Mouse (Mus musculus) intestine, postnatal 0 days (tissue): ENCODE measurements around the gene Lmbr1. TPM values are rescaled to one million over a fixed set of nuclear protein-coding genes. Genes with fewer than 3 reads are reported as not detected.

ENCODE experiments used
- ATAC-seq: fragments of 200-750 bp; cut with Nextera tagmentation; 2 replicates; pipeline ENCODE4 v1.8.0; 2017; ENCODE audit warnings: mild to moderate bottlenecking, moderate TSS enrichment, moderate library complexity
- H3K27ac ChIP-seq: fragments of 300-500 bp; sonication (generic); 2 replicates; pipeline ENCODE4 v1.5.1; 2014; ENCODE audit warnings: mild to moderate bottlenecking, low read depth, low read length, moderate library complexity
- H3K27me3 ChIP-seq: fragments of 300-500 bp; sonication (generic); replicated peaks from 2 replicates; pipeline ENCODE4 v1.6.1; 2014; ENCODE audit warnings: low read length, mixed read lengths; ENCODE audit not compliant: control insufficient read depth, insufficient read depth
- H3K36me3 ChIP-seq: fragments of 300-500 bp; sonication (generic); 2 replicates; pipeline ENCODE4 v1.6.1; 2014; ENCODE audit warnings: mild to moderate bottlenecking, moderate library complexity; ENCODE audit not compliant: control insufficient read depth, insufficient read depth
- H3K4me1 ChIP-seq: fragments of 300-500 bp; sonication (generic); replicated peaks from 2 replicates; pipeline ENCODE4 v1.6.1; 2014; ENCODE audit warnings: antibody characterized with exemption, low read length, mixed read lengths; ENCODE audit not compliant: control insufficient read depth, insufficient read depth
- H3K4me2 ChIP-seq: fragments of 300-500 bp; sonication (generic); replicated peaks from 2 replicates; pipeline ENCODE4 v1.6.1; 2014; ENCODE audit warnings: low read depth, mild to moderate bottlenecking, moderate library complexity
- H3K4me3 ChIP-seq: fragments of 300-500 bp; sonication (generic); 2 replicates; pipeline ENCODE4 v1.5.1; 2014; ENCODE audit warnings: low read depth, low read length
- H3K9ac ChIP-seq: fragments of 300-500 bp; sonication (generic); 2 replicates; pipeline ENCODE4 v1.6.1; 2014; ENCODE audit warnings: mild to moderate bottlenecking, low read depth, low read length
- H3K9me3 ChIP-seq: fragments of 300-500 bp; sonication (generic); 2 replicates; pipeline ENCODE4 v1.6.1; 2016; ENCODE audit warnings: mixed run types; ENCODE audit not compliant: control insufficient read depth
- CTCF ChIP-seq: sonication (generic); IDR thresholded peaks from 2 replicates; pipeline ENCODE4 v1.5.1; 2016; ENCODE audit warnings: low read depth, mild to moderate bottlenecking, control low read depth, antibody characterized with exemption, moderate library complexity
- WGBS: fragments of 180-500 bp; shearing (Covaris S2); extraction: QIAGEN DNeasy Blood & Tissue Kit; methylation state at CpG from one replicate; pipeline ENCODE4 v1.1.7; 2014; 5-methylcytosine and 5-hydroxymethylcytosine counted together
- polyA plus RNA-seq: library from polyadenylated mRNA; unstranded; fragments of >200 nt; fragmentation: Nextera tagmentation; extraction: Ambion mirVana; gene quantifications from 2 replicates; pipeline ENCODE4 v1.2.1, GENCODE M21; 2015

Lmbr1 gene
- polyA plus RNA-seq, 1 experiment from 2014 or later: 9.0 TPM

DNA sequence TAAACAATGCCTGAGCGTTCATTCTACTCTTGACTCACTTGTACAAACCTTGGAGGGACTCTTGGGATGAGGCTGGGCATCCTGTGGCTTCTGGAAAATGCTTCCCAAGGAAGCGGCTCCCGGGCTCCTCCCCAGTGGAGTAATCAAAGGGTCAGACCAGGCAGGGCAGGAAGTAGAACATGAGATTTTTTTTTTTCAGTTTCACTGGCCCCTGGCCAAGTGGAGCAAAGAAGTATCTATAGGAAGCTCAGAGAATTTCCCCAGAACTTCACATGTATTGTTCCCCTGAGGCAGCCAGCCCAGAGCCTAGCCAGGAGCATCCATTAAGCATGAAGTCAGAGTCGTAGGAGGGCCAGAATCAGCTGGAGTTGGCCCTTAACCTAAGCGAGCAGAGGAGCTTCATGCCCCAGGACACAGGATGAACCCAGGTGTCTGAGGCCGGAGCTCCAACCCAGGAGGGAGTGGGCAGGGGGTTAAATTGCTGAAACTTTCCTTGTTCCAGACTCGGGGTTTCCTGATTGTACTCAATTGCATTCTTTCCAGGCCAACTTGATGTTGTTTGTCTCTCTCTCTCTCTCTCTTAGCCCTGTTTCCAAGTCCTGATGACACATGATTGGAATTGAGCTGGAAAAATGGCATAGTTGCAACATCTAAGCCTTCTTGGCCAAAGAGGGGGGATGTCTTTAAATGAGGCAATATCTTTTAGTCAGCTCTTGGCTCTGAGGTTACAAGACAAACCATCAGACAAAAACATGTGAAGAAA, 10.2 kb upstream of the Lmbr1 start:
- Histone ChIP-seq H3K36me3 (no peaks in the 10 kb centered on the region), H3K9me3 (no peaks in the 10 kb centered on the region), H3K4me1 (no peaks in the 10 kb centered on the region), H3K27ac (peak overlapping the region; percentile 15; the same call in 1 of the 2 replicates), H3K4me3 (no peak overlapping the region), H3K4me2 (no peak overlapping the region), H3K27me3 (no peaks in the 10 kb centered on the region), H3K9ac (no peak overlapping the region)
- 27% methylated on average over 7 of the region's 7 CpGs for WGBS
- peak; percentile 50 for ATAC-seq
- 0 out of 2 replicates have a peak, but pooled peaks have one; percentile 2 for TF ChIP-seq CTCF

GRCm38 (mm10) chr5:29387591-29387990, 9.4 kb upstream of the Lmbr1 start:
- Histone ChIP-seq H3K36me3 (no peaks in the 10 kb centered on the region), H3K27me3 (no peaks in the 10 kb centered on the region), H3K9ac (no peak overlapping the region), H3K4me2 (no peak overlapping the region), H3K4me1 (no peaks in the 10 kb centered on the region), H3K27ac (no peak overlapping the region), H3K4me3 (no peak overlapping the region), H3K9me3 (no peaks in the 10 kb centered on the region)
- WGBS: 30% methylated on average over 1 of the region's 1 CpGs
- no peak for TF ChIP-seq CTCF
- ATAC-seq: no peak

DNA sequence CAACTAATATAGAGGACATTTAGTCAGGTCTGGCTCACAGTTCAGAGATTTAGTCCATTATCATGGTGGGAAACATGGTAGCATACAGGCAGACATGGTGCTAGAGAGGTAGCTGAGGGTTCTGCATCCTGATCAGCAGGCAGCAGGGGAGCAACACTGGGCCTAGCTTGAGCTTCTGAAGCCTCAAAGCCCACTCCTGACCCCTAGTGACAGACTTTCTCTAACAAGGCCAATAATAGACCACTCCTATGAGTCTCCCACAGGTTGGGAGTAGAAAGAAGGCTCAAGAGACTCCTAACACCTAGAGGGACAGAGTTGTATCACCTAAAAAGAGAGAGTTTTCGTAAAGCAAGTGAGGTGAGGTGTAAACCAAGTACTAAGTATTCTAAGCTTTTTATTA, 4.6 kb upstream of the Lmbr1 start:
- Histone ChIP-seq H3K4me3 (no peak overlapping the region), H3K27me3 (no peaks in the 10 kb centered on the region), H3K36me3 (no peaks in the 10 kb centered on the region), H3K27ac (no peak overlapping the region), H3K9ac (no peak overlapping the region), H3K4me1 (no peaks in the 10 kb centered on the region), H3K4me2 (no peak overlapping the region), H3K9me3 (no peaks in the 10 kb centered on the region)
- no peak for ATAC-seq
- 93% methylated on average over 1 of the region's 1 CpGs for WGBS
- peak; percentile 20; the same call in 1 of the 2 replicates for TF ChIP-seq CTCF

- Histone ChIP-seq H3K4me2 (no peak overlapping the region), H3K4me3 (no peak overlapping the region), H3K36me3 (no peaks in the 10 kb centered on the region), H3K27ac (no peak overlapping the region), H3K27me3 (no peaks in the 10 kb centered on the region), H3K9ac (no peak overlapping the region), H3K4me1 (0 out of 2 replicates have a peak, but pooled peaks cover 7% of the 10 kb centered on the region), H3K9me3 (no peaks in the 10 kb centered on the region)
- ATAC-seq: no peak
- WGBS: 69% methylated on average over 2 of the region's 2 CpGs
- no peak for TF ChIP-seq CTCF
Measured at GRCm38 (mm10) chr5:29380091-29380490, 1.9 kb upstream of the Lmbr1 start.

DNA sequence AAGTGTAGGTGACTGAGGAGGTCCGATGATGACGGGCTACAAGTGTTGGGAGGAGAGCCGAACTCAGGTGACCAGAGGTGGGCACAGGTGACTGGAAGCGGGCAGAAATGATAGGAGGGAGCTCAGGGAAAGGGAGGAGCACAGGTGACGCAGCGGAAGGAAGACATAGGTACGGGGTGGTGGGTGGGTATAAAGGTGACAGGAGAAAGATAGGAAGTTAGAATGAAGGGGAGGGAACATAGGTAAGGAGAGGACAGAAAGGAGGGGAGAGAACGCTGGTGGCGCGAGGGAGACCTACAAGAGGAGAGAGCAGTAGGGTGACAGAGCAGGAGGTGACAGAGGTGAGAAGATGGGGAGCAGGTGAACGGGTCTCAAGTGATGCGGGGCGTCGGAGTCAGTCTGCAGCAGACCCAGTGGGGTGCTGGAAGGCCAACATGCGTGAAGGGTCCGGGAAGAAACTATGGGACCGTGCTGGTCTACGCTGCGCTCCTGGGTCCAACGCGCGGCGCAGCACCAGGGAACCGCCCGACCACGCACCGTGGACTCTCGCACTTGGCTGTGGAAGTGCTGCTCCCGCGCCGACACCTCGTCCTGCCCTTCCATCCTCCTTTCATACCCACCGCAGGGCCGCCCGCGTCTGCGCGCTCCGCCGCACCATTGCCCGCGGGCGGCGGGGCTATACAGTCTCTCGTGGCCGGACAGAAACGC, 446 bp downstream of the Lmbr1 start:
- H3K27me3 ChIP-seq: no peaks in the 10 kb centered on the region
- WGBS: under 1% methylated on average over 44 of the region's 47 CpGs
- no peak for TF ChIP-seq CTCF
- no peaks in the 10 kb centered on the region for H3K9me3 ChIP-seq
- peak overlapping the region; percentile 96 for H3K4me2 ChIP-seq
- H3K4me1 ChIP-seq: 0 out of 2 replicates have a peak, but pooled peaks cover 7% of the 10 kb centered on the region
- H3K36me3 ChIP-seq: no peaks in the 10 kb centered on the region
- peak overlapping the region; percentile 77 for H3K9ac ChIP-seq
- H3K27ac ChIP-seq: peak overlapping the region; percentile 85
- peak overlapping the region; percentile 85 for H3K4me3 ChIP-seq
- ATAC-seq: peak; percentile 76

DNA sequence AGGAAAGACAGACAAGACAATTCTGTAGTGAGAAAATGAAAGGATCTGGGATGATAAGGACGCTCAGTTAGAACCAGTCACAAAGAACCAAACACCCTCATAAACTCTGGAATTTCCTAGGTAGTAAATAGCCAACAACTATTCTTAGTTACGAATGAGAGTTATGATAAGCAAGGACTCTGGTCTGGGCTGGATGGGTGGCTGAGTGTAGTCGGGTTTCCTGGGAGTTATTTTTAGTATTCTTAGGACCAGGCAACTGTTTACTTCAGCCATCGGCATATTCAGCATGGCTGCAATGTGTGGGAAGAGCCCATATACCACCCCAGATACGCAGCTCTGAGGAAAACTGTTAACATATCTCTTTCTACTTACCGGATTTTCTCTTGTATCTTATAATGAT, 14.7 kb downstream of the Lmbr1 start:
- Histone ChIP-seq H3K27ac (no peak overlapping the region), H3K4me3 (no peak overlapping the region), H3K27me3 (no peaks in the 10 kb centered on the region), H3K36me3 (peaks cover 32% of the 10 kb centered on the region), H3K4me2 (no peak overlapping the region), H3K4me1 (no peaks in the 10 kb centered on the region), H3K9ac (no peak overlapping the region), H3K9me3 (no peaks in the 10 kb centered on the region)
- TF ChIP-seq CTCF: no peak
- 62% methylated on average over 6 of the region's 6 CpGs for WGBS
- no peak for ATAC-seq
